In genomic region chr10:60821736-60822358, GRCm38 (mm10) we compare ENCODE assay signal across 10 mouse cellular contexts. TPM values are rescaled to one million over a fixed set of nuclear protein-coding genes. Genes with fewer than 3 reads are reported as not detected.
DNase-seq lines count a peak whose midpoint lies in the region; ATAC-seq and TF ChIP-seq lines count a peak whose summit lies in the region.
"Had no signal": no experiment of that assay in that cellular context is flagged by ENCODE, and none has a peak within 500 bp of the region (broad histone marks: within the 10 kb centered on the region; RNA-seq: fewer than 3 reads in every experiment).

No protein-coding gene starts in this region.

- peaks cover 29% of the 10 kb centered on the region for H3K4me1 ChIP-seq in heart, adult 2 months (ENCODE audit: control insufficient read depth, insufficient read depth, low read length)
- peaks cover 18% of the 10 kb centered on the region for H3K4me1 ChIP-seq in midbrain, embryonic 12.5 days
- H3K4me1 ChIP-seq in midbrain, embryonic 15.5 days, result peaks cover 18% of the 10 kb centered on the region
- H3K4me1 ChIP-seq in limb, embryonic 13.5 days, result peaks cover 87% of the 10 kb centered on the region

- 23% methylated on average over 7 of the region's 7 CpGs for WGBS in heart, adult 2 months
- 45% methylated on average over 7 of the region's 7 CpGs for WGBS in midbrain, embryonic 12.5 days
- WGBS in midbrain, embryonic 15.5 days, result 35% methylated on average over 7 of the region's 7 CpGs
- WGBS in limb, embryonic 13.5 days, result 36% methylated on average over 7 of the region's 7 CpGs

- ATAC-seq in midbrain, embryonic 12.5 days (ENCODE audit: low FRiP score, low read depth), result no peak
- ATAC-seq in midbrain, embryonic 15.5 days (replicated peaks), result no peak
- ATAC-seq in limb, embryonic 13.5 days (ENCODE audit: low FRiP score, low read depth), result no peak

- TF ChIP-seq POLR2A in heart, adult 2 months (IDR thresholded peaks at IDR 0.05; ENCODE audit: insufficient read depth, low read depth, low read length), result no peak

- H3K9me3 ChIP-seq in midbrain, embryonic 12.5 days, result no peaks in the 10 kb centered on the region
- H3K9me3 ChIP-seq in midbrain, embryonic 15.5 days, result no peaks in the 10 kb centered on the region
- no peaks in the 10 kb centered on the region for H3K9me3 ChIP-seq in limb, embryonic 13.5 days

- H3K27me3 ChIP-seq in heart, adult 2 months (ENCODE audit: control insufficient read depth, insufficient read depth, low read length), result no peaks in the 10 kb centered on the region
- peaks cover 48% of the 10 kb centered on the region for H3K27me3 ChIP-seq in midbrain, embryonic 12.5 days
- no peaks in the 10 kb centered on the region for H3K27me3 ChIP-seq in midbrain, embryonic 15.5 days (replicated peaks)
- H3K27me3 ChIP-seq in limb, embryonic 13.5 days, result no peaks in the 10 kb centered on the region

- TF ChIP-seq EP300 in heart, adult 2 months (IDR thresholded peaks at IDR 0.05; ENCODE audit: insufficient read depth, low read depth, low read length), result no peak

- DNase-seq in heart, adult 2 months, result peak; percentile 32 to 33
- no peak for DNase-seq in heart, adult 8-10 months (ENCODE audit: low spot score)
- DNase-seq in cerebellum, postnatal 10 days, result peak; percentile 96 to 98
- no peak for DNase-seq in adrenal gland, adult 2 months
- no peak for DNase-seq in layer of hippocampus, adult 18-20 months (ENCODE audit: low spot score in 2 of 2)
- DNase-seq: layer of hippocampus, postnatal 36 days; lung, postnatal 36 days had no signal

- no peaks in the 10 kb centered on the region for H3K36me3 ChIP-seq in heart, adult 2 months (ENCODE audit: control insufficient read depth, insufficient read depth, low read length)
- no peaks in the 10 kb centered on the region for H3K36me3 ChIP-seq in midbrain, embryonic 12.5 days
- H3K36me3 ChIP-seq in midbrain, embryonic 15.5 days (replicated peaks), result no peaks in the 10 kb centered on the region
- no peaks in the 10 kb centered on the region for H3K36me3 ChIP-seq in limb, embryonic 13.5 days

- no peak overlapping the region for H3K4me3 ChIP-seq in heart, adult 2 months
- H3K4me3 ChIP-seq in midbrain, embryonic 12.5 days, result no peak overlapping the region
- no peak overlapping the region for H3K4me3 ChIP-seq in midbrain, embryonic 15.5 days
- H3K4me3 ChIP-seq in limb, embryonic 13.5 days, result no peak overlapping the region

- no peak overlapping the region for H3K9ac ChIP-seq in heart, adult 2 months (ENCODE audit: low read depth, low read length)
- H3K9ac ChIP-seq in midbrain, embryonic 12.5 days (replicated peaks), result no peak overlapping the region
- H3K9ac ChIP-seq in midbrain, embryonic 15.5 days, result no peak overlapping the region
- H3K9ac ChIP-seq in limb, embryonic 13.5 days, result no peak overlapping the region

- no peak overlapping the region for H3K27ac ChIP-seq in heart, adult 2 months
- peak overlapping the region; percentile 16; the same call in 1 of the 2 replicates for H3K27ac ChIP-seq in midbrain, embryonic 12.5 days (replicated peaks)
- no peak overlapping the region for H3K27ac ChIP-seq in midbrain, embryonic 15.5 days
- peak overlapping the region; percentile 28; the same call in 1 of the 2 replicates for H3K27ac ChIP-seq in limb, embryonic 13.5 days

- no peaks in the 10 kb centered on the region for H3K79me2 ChIP-seq in heart, adult 2 months (replicated peaks; ENCODE audit: control insufficient read depth, insufficient read depth, low read length)

- H3K4me2 ChIP-seq in midbrain, embryonic 12.5 days (replicated peaks), result no peak overlapping the region
- H3K4me2 ChIP-seq in midbrain, embryonic 15.5 days, result no peak overlapping the region
- no peak overlapping the region for H3K4me2 ChIP-seq in limb, embryonic 13.5 days (replicated peaks)

- intact Hi-C loops in heart, adult 2 months (cut with DNase I), result no loop called here

- no peak for TF ChIP-seq CTCF in heart, adult 2 months (IDR thresholded peaks at IDR 0.05)

RNA-seq across cellular contexts. Expression of gene Unc5b, which starts 9.5 kb away (rescaled TPM):
- total RNA-seq in heart, adult 2 months (2021), result 10 to 100 TPM; 11.0 to 12.6 TPM
- polyA plus RNA-seq in heart, adult 2 months (2012; rRNA removed), result 12.2 and 15.0 TPM in 2 replicates
- 10 to 100 TPM in 3 of 4 experiments, 1 to 10 TPM in 1; 9.6 to 14.5 (median 12.0) TPM for total RNA-seq in heart, adult 8-10 months (2022)
- 4.9 and 5.6 TPM in 2 replicates for polyA plus RNA-seq in midbrain, embryonic 12.5 days (2016; fragmentation: Nextera tagmentation; extraction: Ambion mirVana)
- 2.8 and 2.9 TPM in 2 replicates for polyA plus RNA-seq in midbrain, embryonic 15.5 days (2015; fragmentation: Nextera tagmentation; extraction: Ambion mirVana)
- polyA plus RNA-seq in limb, embryonic 13.5 days (2015; fragmentation: Nextera tagmentation; extraction: Ambion mirVana), result 8.1 and 8.3 TPM in 2 replicates
- 1 to 10 TPM; 5.9 to 6.2 TPM for total RNA-seq in adrenal gland, adult 2 months (2021)
- polyA plus RNA-seq in adrenal gland, adult 2 months (2012; rRNA removed), result 9.4 and 9.9 TPM in 2 replicates
- 10 to 100 TPM; 15.0 to 15.6 TPM for total RNA-seq in layer of hippocampus, adult 18-20 months (2021)

Comparison
In these comparisons a context has a peak if more than half of its experiments do, and no peak if none do; other contexts are left out.
1. DNase-seq: peak in heart, adult 2 months (2 of 2) and cerebellum, postnatal 10 days (2 of 2); none in heart, adult 8-10 months (single experiment), adrenal gland, adult 2 months (single experiment) and layer of hippocampus, adult 18-20 months (0 of 2).
2. H3K27ac ChIP-seq: peak in midbrain, embryonic 12.5 days (single experiment) and limb, embryonic 13.5 days (single experiment); none in heart, adult 2 months (single experiment) and midbrain, embryonic 15.5 days (single experiment).